Mouse (Mus musculus) ovary, adult 18-20 months (tissue): ENCODE measurements around the gene Gm10230.
"Not testable (repeated sequence)": the region's sequence is repeated elsewhere in the genome, so short reads cannot be mapped to it uniquely, and the experiment has no call there.

Experiments used
- DNase-seq: peaks from one replicate; pipeline ENCODE4 v3.0.0; 2022; ENCODE audit warnings: low spot score, mixed read lengths

The Gm10230 gene

GRCm38 (mm10) chrX:27494782-27495181 is at the start of gene Gm10230:
Gene Gm10230 (minus strand): TSS chrX:27494882.
- DNase-seq = not testable (repeated sequence)
